Mouse (Mus musculus): ENCODE results near the gene Chid1.

The Chid1 gene

DNA sequence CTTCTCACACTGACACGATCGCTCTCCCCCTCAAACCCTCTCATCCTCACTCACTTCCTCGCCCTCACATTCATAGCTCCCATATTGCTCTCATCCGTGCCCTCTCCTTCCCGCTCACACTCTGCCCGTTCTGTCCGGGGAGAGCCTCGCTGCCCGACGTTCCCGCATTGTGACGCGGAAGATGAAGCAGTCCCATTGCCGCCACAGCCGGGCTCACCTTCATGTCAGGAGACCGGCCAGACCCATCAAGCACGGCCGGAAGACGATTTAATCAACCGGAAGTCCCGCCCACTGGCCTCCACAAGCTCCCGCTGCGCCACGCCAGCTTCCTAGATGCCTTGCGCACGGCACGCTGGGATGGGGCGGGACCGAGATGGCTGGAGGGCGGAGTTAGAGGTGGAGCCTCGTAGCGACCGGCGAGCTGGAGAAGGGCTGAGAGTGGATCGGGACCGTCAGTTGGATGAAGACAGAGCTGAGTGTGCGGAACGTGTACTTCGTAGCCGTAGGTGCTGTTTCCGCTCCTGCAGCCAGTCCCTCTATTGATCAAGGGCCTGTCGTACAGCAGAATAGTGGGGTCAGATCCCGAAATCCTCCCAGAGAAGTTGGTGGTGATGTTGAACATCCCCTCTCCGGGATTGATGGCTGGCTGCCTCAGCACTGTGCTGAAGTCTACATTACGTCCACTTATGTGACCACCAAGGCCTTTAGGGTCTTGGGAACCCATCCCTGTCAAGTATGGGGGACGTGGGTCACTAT is at the start of gene Chid1:
Gene Chid1, minus strand, starts transcription at position 302 of the 756 bp plus-strand sequence.
- DNase-seq (ENCODE audit: low spot score), result peak; percentile 94

DNA sequence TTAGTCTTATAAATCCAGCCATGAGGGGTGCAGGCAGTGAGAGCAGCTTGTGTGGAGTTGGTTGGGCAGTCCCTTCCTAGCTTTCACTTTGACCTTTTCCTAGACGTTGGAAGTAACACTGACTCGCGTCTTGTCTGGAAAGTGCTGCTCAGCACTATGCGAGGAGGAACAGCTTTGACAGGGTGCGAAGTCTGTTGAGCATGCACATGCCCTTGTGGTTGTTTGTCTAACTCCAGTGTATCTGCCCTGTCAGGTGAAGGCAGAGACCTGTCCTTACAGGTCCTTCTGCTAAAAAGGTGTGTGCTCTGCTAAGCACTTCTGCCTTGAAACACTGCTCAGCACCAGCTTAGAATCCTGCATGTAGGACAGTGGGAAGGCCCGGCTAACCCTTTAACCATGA is 49.2 kb upstream of the Chid1 start:
- DNase-seq (ENCODE audit: low spot score), result no peak

DNA sequence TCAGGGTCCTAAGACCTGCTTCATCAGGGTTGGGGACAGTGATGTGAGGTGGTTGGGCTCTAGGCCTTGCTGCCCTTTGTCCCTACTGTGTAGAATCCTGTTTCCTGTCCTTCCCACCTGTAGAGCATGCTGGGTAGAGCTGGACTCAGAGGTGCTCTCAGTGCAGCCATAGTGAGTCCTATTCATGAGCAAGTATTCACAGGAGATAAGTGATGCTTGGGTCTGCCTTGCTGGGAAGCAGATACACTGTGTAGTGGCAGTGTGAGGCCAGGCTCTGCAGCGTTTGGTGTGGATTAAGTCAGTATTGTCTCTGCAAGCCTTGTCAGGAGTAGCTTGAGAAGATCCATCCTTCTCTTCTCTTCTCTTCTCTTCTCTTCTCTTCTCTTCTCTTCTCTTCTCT is 46.2 kb upstream of the Chid1 start:
- no peak for DNase-seq (ENCODE audit: low spot score)

DNA sequence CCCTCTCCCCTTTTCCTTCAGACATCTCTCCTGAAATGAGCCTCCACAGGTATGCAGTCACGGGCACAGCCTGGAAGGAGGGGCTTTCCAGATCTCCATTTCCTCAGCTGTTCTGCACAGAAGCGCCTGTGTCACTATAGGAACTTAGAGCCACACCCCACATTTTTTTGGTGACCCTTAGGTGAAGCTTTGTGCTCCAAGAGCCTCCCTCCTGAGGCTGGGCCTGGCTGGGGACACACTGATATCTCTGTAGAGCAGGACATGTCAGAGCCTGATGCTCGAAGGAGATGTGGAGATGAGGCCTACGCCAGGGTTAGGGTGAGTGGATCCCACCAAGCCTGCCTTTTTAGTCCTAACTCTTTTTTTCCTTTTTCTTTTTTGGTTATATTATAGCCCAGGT is 45.6 kb upstream of the Chid1 start:
- DNase-seq (ENCODE audit: low spot score), result no peak

DNA sequence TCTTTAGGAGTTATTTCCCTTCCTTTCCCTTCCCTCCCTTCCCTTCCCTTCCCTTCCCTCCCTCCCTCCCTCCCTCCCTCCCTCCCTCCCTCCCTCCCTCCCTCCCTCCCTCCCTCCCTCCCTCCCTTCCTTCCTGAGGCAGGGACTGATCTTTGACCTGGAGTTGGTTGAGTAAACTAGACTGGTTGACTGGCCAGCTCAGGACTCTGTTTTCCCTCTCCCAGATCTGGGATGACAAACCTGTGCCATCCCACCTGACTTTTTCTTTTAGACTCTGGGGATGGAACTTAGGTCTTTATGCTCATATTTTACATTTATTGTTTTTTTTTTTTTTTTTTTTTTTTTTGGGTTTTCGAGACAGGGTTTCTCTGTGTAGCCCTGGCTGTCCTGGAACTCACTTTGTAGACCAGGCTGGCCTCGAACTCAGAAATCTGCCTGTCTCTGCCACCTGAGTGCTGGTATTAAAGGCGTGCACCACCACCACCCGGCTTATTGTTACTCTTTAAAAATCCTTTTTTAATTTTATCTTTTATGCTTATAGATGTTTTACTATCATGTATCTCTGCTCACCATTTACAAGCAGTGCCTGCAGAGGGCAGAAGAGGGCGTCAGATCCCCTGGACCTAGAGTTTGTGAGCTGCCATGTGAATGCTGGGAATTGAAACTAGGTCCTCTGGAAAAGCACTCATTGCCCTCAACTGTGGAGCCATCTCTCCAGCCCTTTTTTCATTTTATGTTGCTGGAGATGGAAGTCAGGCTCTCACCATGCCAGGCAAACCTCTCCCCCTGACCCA is 44.6 kb upstream of the Chid1 start:
- no peak for DNase-seq (ENCODE audit: low spot score)

DNA sequence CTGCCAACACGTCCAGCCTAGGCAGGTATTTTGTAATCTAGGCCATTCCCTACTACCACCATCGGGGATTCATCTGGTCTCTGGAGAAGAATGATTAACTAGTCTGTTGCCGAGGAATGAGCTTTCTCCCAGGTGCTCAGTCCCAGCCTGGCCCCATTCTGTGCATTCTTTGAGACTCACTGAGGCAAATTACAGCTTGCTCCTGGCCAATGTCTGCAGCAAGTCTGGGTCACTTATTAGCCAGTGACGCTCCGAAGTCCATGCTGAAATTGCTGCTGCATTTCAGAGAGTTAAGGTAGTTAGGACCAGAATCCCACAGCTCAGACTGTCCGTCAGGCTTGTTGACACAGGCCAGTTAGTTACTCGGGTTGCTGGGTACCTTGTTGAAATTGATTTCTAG is 41.7 kb upstream of the Chid1 start:
- no peak for DNase-seq (ENCODE audit: low spot score)

DNA sequence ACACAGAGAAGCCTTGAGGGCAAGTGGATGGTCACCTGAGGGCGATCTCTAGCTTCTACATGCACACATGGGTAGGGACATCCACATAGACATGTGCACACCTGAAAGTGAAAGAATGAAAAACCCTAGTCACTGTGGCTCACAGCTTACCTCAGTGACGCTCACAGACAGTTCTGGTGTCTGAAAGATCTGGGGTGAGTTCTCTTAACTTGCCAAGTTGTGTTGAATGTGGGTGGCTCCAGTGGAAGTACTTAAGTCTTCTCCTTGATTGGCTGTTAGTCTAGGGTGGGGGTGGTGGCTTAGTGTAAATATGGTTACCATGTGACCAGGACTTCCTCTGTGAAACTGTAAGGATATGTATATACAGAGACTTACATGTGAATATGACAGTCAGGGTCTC is 39.3 kb upstream of the Chid1 start:
- no peak for DNase-seq (ENCODE audit: low spot score)

DNA sequence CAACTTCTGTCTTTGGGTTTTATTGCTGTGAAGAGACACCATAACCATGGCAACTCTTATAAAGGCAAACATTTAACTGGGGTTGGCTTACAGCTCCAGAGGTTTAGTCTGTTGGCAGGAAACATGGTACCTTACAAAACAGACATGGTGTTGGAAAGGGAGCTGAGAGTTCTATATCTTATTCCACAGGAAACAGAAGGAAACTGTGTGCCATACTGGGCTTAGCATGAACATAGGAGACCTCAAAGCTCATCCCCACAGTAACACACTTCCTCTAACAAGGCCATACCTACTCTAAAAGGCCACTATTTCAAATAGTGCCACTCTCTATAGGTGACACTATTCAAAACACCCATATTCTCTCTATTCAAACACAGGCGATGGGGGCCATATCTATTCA is 38.9 kb upstream of the Chid1 start:
- no peak for DNase-seq (ENCODE audit: low spot score)

DNA sequence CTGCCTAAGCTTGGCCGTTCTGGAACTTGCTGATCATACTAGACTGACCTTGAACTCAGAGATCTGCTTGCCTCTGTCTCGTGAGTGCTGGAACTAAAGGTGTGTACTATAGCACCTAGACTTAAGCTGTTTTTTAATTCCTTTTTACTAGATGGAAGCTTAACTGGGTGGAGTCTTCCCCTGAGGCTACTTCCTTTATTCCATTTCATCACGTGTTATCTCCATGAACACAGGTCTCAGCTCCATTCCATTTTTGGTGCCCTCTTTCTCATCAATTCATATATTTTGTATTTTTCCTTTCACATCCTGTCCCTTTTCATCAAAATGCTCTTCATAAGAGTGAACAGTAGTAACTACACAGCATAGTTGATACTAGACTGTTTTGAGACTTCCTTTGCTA is 38.1 kb upstream of the Chid1 start:
- no peak for DNase-seq (ENCODE audit: low spot score)

DNA sequence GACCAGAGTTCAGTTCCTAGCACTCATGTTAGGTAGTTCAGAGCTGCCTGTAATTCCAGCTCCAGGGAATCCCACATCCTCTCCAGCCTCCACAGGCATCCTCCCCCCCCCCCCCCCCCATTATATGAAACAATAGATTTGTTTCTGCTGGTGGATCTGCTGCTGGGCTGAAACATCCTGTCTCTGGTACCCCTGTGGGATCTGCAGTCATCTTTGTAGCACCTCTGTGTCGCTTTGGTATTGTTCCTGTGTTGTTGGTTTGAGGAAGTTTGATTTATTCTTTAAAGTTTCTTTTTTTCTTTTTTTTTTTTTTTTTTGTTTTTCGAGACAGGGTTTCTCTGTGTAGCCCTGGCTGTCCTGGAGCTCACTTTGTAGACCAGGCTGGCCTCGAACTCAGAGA is 35.8 kb upstream of the Chid1 start:
- no peak for DNase-seq (ENCODE audit: low spot score)

DNA sequence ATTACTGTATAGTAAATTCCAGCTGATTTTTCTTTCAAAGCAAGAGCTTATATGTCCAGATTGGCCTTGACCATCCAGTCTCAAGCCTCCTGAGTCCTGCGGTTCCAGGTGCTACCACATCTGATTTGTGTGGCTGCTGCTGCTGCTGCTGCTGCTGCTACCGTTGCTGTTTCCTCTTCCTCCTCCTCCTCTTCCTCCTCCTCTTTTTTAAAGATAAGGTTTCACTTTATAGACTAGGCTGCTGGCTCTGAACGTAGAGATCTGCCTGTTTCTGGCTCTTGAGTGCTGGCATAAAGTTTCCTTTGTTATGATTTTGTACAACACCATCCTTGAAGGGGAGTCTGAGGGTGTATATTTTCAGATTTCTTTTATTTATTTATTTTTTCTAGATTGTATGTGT is 34.4 kb upstream of the Chid1 start:
- DNase-seq (ENCODE audit: low spot score), result no peak

DNA sequence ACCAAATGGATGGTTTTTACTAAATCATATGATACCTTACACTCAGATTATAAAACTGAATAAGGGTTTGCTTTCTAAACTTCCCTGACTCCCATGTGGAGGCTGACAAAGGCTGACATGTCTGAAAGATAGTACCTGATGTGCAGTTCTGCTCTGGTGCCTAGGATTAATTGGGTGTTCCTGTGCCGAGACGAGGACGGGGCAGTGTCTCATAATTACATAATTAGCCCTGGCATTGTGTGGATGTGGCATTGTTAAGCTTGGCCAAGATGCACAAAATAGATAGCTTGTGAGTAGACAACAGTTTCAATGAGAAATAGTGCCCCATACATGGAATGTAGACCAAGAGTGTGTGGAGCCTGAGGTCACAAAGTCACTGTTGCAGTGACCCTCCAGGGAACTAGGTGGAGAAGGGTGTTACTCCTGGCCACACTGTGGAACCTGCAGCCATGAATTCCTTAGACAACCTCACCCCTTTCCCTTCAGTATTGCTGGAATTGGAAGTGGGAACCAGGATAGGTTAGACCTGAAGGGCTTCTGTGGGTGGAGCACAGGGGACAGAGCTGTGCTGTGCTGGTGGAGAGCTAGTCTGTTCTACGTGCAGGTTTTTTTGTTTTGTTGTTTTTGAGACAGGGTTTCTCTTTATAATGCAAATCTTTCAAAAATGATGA is 31.1 kb upstream of the Chid1 start:
- no peak for DNase-seq (ENCODE audit: low spot score)

DNA sequence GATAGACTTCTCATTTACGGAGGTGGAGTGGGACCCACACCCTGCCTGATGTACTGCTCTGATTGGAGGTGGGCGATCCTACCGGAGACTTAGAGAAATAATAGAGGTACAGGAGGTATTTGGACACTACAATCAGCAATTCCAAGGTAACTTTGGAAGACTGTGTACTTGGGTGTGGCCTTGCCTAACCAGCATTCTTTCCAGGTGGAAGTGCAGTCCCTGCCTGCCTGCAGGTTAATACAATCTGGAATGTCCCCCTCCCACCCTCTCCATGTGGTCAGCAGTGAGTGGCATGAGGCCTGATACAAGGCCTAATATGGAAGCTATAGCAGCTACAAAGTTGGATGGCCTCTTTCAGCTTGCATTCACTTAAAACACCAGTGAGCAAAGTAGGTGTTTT is 30.3 kb upstream of the Chid1 start:
- DNase-seq (ENCODE audit: low spot score), result no peak

DNA sequence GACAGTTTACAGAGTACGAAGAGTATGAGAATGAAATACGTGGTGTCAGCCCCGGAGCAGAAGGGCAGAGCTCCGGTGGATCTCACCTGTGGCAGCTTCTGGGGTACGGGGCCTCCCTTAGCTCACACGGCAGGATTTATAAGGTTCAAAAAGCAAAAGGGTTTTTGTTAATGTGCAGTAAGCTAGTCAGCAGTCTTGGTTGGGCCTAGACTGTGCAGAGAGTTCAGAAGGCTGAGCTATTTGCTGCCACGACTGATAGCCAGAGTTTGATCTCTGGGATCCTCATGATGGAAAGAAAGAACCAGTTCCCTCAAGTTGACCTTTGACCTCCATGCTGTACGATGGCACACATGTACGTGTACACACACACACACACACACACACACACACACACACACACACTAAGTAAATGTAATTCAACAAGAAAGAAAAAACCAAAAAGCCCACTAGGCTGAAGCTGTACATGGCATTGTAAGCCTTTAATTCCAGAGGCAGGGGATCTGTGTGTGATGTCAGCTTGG is 29.7 kb upstream of the Chid1 start:
- DNase-seq (ENCODE audit: low spot score), result no peak

DNA sequence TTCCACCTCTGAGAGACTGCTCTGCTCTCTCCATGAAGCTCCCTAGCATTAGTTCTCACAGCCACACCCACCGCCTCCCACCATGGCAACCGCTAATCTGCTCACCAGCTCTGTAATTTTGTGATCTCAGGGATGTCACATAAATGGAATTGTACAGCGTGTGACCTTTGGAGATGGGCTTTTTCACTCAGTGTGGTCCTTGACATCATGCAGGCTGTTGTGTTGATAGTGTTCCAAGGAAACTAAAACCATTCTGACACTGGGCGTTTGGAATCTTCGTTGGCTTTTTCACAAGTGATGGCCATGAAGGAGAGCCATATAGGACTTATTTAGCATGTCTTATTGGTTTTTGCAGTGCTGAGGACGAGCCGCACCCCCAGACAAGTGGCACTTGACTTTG is 26.9 kb upstream of the Chid1 start:
- no peak for DNase-seq (ENCODE audit: low spot score)

DNA sequence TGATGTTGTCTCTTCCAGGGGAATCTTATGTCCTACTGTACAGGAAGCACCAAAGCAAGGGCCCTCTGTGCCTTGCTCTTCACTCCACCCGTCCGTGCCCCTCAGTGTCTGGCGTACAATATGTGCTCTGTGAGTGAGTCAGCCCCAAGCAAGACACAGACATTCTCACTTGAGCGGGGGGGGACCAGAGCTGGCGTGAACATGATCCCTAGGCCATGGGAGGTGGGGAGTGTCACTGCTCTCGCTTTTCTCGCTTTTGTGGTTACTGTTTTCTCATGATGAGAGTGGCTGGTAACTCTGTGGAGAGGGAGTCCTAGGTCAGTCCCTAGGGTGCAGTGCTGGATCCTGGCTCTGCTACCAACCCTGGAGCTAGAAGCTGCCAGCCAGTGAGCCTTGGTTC is 24.9 kb upstream of the Chid1 start:
- no peak for DNase-seq (ENCODE audit: low spot score)

DNA sequence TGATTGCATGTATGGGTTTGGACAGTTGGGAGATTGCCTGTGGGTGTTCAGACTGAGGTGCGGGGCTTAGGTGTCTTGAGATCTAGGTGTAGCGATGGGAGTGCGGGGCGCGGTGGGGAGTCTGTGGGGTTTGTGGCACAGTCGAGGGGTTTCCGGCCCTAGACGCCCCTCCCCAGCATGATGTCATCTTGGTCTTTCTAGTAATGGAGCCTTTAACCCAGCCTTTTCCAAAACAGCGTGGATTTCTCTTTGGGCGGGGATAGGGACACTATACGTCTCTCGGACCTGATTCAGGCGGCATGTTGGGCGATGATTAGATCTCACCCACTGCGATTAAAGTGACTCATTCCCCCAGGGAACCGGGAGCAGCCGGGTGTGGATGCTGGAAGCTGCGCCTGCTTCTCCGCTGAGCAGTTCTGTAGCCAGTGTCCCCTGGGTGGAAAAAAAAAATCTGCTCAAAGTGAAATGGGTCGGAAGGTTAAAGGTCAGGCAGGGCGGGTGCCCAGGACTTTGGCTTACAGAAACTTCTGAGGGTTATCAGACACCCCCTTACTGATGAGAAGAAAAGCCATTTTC is 23.3 kb upstream of the Chid1 start:
- no peak for DNase-seq (ENCODE audit: low spot score)

DNA sequence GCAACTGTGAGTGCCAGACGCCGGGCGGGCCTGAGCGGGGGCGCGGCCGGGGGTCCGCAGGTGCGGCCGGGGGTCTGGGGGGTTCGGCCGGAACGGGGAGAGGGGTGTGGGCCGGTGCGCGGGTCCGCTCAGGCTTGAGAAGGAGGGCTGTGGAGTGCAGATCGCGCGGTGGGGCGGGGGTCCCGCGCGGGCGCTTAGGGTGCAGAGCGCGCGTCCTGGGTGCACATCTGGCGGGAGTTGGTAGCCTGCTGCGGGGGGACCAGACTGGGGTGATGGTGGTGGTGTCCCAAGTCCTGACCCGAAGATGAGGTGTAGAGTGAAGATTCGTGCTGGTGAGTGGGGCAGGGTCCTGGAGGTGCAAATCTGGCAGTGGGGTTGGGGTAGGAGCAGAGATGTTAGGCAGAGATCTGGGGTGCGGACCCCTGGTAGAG is 22.8 kb upstream of the Chid1 start:
- no peak for DNase-seq (ENCODE audit: low spot score)

DNA sequence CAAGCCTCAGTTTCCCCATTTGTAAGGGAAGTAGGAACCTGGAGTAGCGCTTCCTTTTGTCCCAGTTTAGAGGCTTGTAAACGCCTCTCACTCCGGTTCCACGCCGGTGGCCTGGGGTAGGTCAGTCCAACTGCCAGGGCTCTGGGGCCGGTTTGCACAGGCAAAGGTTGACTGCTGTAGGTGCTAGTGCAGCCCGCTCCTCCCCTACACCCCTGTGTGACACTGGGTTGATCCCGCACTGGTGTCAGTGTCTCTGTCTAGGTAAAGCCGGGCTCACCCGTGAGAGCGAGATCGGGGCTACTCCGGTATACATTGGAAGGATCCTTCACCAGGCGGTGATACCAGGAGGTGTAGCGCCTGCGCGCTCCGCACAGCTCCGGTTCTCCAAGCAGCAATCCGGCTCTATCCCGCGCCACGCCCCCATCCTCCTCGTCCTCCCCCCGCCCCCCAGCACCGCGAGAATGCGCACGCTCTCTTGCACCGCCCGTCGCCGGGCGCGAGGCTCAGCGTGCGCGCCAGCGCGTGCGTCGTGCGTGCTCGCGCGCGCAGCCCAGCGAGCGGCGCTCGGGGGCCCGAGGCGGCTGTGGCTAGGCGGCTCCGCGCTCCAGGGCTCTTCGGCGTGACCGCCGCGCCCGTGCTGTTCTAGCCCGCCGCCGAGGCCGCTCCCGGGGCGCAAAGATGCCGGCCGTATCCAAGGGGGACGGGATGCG is 22.2 kb upstream of the Chid1 start, which contains the start of gene Ap2a2:
Gene Ap2a2, plus strand, starts transcription at position 492 of the 710 bp plus-strand sequence.
- DNase-seq (ENCODE audit: low spot score), result peak; percentile 83

DNA sequence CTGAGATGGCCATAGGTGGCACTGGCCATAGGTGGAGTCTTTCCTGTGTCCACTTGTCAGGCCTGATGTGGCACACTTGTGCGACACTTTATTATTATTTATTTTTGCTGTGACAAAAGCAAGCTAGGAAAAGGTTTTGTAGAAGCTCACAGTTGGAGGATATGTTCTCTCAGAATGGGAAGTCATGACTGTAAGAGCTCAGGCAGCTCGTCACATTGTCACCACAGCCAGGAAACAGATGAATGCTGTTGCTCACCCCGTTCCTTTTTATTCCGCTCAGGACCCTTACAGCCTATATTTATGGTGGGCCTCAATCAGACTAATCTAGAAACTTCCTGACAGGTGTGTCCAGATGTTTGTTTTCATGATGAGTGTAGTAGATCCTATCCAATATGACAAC is 20.8 kb upstream of the Chid1 start:
- DNase-seq (ENCODE audit: low spot score), result no peak

DNA sequence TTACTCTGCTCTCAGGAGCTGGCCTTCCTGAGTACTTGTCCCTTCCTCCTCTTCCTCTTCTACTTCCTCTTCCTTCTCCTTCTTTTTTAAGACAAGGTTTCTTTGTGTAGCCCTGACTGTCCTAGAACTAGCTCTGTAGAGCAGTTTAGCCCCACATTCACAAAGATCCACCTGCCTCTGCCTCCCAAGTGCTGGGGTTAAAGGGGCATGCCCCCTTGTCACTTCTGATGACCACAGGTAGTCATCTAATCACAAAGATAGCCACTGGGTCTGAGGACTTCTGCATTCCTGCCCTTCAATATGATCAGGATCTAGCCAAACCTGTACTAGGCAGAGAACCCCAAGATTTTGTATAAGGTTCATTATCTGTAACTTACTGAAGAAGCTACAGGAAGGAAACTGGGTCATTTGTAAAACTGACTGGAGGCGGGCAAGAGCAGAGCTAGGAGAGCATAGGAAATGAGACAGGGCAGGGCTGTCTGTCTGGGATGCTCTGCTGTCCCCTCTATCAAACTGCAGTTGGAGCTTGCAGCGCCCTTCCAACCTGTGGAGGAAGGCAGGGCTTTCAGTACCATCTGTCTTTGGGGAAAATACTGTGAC is 20.2 kb upstream of the Chid1 start:
- no peak for DNase-seq (ENCODE audit: low spot score)

Data from left cerebral cortex, adult 11 months (tissue).